Mouse (Mus musculus): ENCODE results near the gene Fbxw4. TPM values are rescaled to one million over a fixed set of nuclear protein-coding genes. Genes with fewer than 3 reads are reported as not detected.

Fbxw4 gene
- total and polyA plus RNA-seq, 3 experiments = 9.4 to 104 (median 49.8) TPM

- Histone ChIP-seq H3K4me1 (ENCODE audit: insufficient read depth, low read depth, low read length) (peaks cover 12% of the 10 kb centered on the region), H3K4me3 (ENCODE audit: low read depth, low read length) (no peak overlapping the region), H3K36me3 (replicated peaks) (peaks cover 86% of the 10 kb centered on the region), H3K27me3 (ENCODE audit: insufficient read depth, low read length) (no peaks in the 10 kb centered on the region), H3K9me3 (replicated peaks) (no peaks in the 10 kb centered on the region)
- TF ChIP-seq POLR2AphosphoS5 (IDR thresholded peaks at IDR 0.05; ENCODE audit: insufficient replicate concordance, low read depth, low read length) (no peak), GATA1 (IDR thresholded peaks at IDR 0.05; ENCODE audit: borderline replicate concordance, low read length) (no peak), TAL1 (conservative IDR thresholded peaks at IDR 0.05; ENCODE audit: low read depth, low read length) (no peak), CTCF (IDR thresholded peaks at IDR 0.05; ENCODE audit: low read depth, low read length) (no peak), GATA2 (IDR thresholded peaks at IDR 0.05; ENCODE audit: borderline replicate concordance, low read depth, low read length) (no peak)
- ATAC-seq (ENCODE audit: extremely low read depth, insufficient number of reproducible peaks, low FRiP score, poor library complexity, severe bottlenecking) (no peak), DNase-seq (ENCODE audit: low spot score) (no peak)
Observed at GRCm38 (mm10) chr19:45623710-45624109, 36.4 kb downstream of the Fbxw4 start.

GRCm38 (mm10) chr19:45622144-45622543, 38.0 kb downstream of the Fbxw4 start:
- peaks cover 26% of the 10 kb centered on the region for H3K4me1 ChIP-seq (ENCODE audit: insufficient read depth, low read depth, low read length)
- ATAC-seq (ENCODE audit: extremely low read depth, insufficient number of reproducible peaks, low FRiP score, poor library complexity, severe bottlenecking) (no peak), DNase-seq (ENCODE audit: low spot score) (no peak)
- no peak for TF ChIP-seq GATA2 (IDR thresholded peaks at IDR 0.05; ENCODE audit: borderline replicate concordance, low read depth, low read length)
- TF ChIP-seq CTCF (IDR thresholded peaks at IDR 0.05; ENCODE audit: low read depth, low read length) = no peak
- no peak for TF ChIP-seq TAL1 (conservative IDR thresholded peaks at IDR 0.05; ENCODE audit: low read depth, low read length)
- no peak for TF ChIP-seq POLR2AphosphoS5 (IDR thresholded peaks at IDR 0.05; ENCODE audit: insufficient replicate concordance, low read depth, low read length)
- TF ChIP-seq GATA1 (IDR thresholded peaks at IDR 0.05; ENCODE audit: borderline replicate concordance, low read length) = no peak
- H3K4me3 ChIP-seq (ENCODE audit: low read depth, low read length) = no peak overlapping the region
- no peaks in the 10 kb centered on the region for H3K27me3 ChIP-seq (ENCODE audit: insufficient read depth, low read length)
- no peaks in the 10 kb centered on the region for H3K9me3 ChIP-seq (replicated peaks)
- peaks cover 88% of the 10 kb centered on the region for H3K36me3 ChIP-seq (replicated peaks)

GRCm38 (mm10) chr19:45621061-45621460, 39.1 kb downstream of the Fbxw4 start:
- H3K36me3 ChIP-seq (replicated peaks) = peaks cover 84% of the 10 kb centered on the region
- ATAC-seq (ENCODE audit: extremely low read depth, insufficient number of reproducible peaks, low FRiP score, poor library complexity, severe bottlenecking) = no peak

GRCm38 (mm10) chr19:45619744-45620501, 40.2 kb downstream of the Fbxw4 start:
- Histone ChIP-seq H3K4me3 (ENCODE audit: low read depth, low read length) (no peak overlapping the region), H3K4me1 (ENCODE audit: insufficient read depth, low read depth, low read length) (peaks cover 44% of the 10 kb centered on the region), H3K36me3 (replicated peaks) (peaks cover 88% of the 10 kb centered on the region), H3K27me3 (ENCODE audit: insufficient read depth, low read length) (no peaks in the 10 kb centered on the region), H3K9me3 (replicated peaks) (no peaks in the 10 kb centered on the region)
- TF ChIP-seq TAL1 (conservative IDR thresholded peaks at IDR 0.05; ENCODE audit: low read depth, low read length) (no peak), GATA1 (IDR thresholded peaks at IDR 0.05; ENCODE audit: borderline replicate concordance, low read length) (no peak), GATA2 (IDR thresholded peaks at IDR 0.05; ENCODE audit: borderline replicate concordance, low read depth, low read length) (no peak), POLR2AphosphoS5 (IDR thresholded peaks at IDR 0.05; ENCODE audit: insufficient replicate concordance, low read depth, low read length) (no peak), CTCF (IDR thresholded peaks at IDR 0.05; ENCODE audit: low read depth, low read length) (no peak)
- ATAC-seq (ENCODE audit: extremely low read depth, insufficient number of reproducible peaks, low FRiP score, poor library complexity, severe bottlenecking) = no peak
- DNase-seq (ENCODE audit: low spot score) = no peak

More at GRCm38 (mm10) chr19:45621061-45621460, 39.1 kb downstream of the Fbxw4 start:
- Histone ChIP-seq H3K9me3 (replicated peaks) (no peaks in the 10 kb centered on the region), H3K4me3 (ENCODE audit: low read depth, low read length) (no peak overlapping the region), H3K4me1 (ENCODE audit: insufficient read depth, low read depth, low read length) (peaks cover 33% of the 10 kb centered on the region), H3K27me3 (ENCODE audit: insufficient read depth, low read length) (no peaks in the 10 kb centered on the region)
- DNase-seq (ENCODE audit: low spot score) = no peak
- TF ChIP-seq CTCF (IDR thresholded peaks at IDR 0.05; ENCODE audit: low read depth, low read length) (no peak), GATA2 (IDR thresholded peaks at IDR 0.05; ENCODE audit: borderline replicate concordance, low read depth, low read length) (no peak), GATA1 (IDR thresholded peaks at IDR 0.05; ENCODE audit: borderline replicate concordance, low read length) (no peak)

- peaks cover 84% of the 10 kb centered on the region for H3K36me3 ChIP-seq (replicated peaks)
Observed at GRCm38 (mm10) chr19:45618184-45618583, 41.9 kb downstream of the Fbxw4 start.

GRCm38 (mm10) chr19:45616735-45617134, 43.4 kb downstream of the Fbxw4 start:
- H3K9me3 ChIP-seq (replicated peaks) = no peaks in the 10 kb centered on the region
- DNase-seq (ENCODE audit: low spot score) (no peak), ATAC-seq (ENCODE audit: extremely low read depth, insufficient number of reproducible peaks, low FRiP score, poor library complexity, severe bottlenecking) (no peak)
- TF ChIP-seq GATA2 (IDR thresholded peaks at IDR 0.05; ENCODE audit: borderline replicate concordance, low read depth, low read length) = no peak
- TF ChIP-seq GATA1 (IDR thresholded peaks at IDR 0.05; ENCODE audit: borderline replicate concordance, low read length) = no peak
- TF ChIP-seq POLR2AphosphoS5 (IDR thresholded peaks at IDR 0.05; ENCODE audit: insufficient replicate concordance, low read depth, low read length) = no peak
- no peak for TF ChIP-seq TAL1 (conservative IDR thresholded peaks at IDR 0.05; ENCODE audit: low read depth, low read length)
- TF ChIP-seq CTCF (IDR thresholded peaks at IDR 0.05; ENCODE audit: low read depth, low read length) = no peak
- no peaks in the 10 kb centered on the region for H3K27me3 ChIP-seq (ENCODE audit: insufficient read depth, low read length)
- H3K4me1 ChIP-seq (ENCODE audit: insufficient read depth, low read depth, low read length) = peaks cover 55% of the 10 kb centered on the region
- peaks cover 84% of the 10 kb centered on the region for H3K36me3 ChIP-seq (replicated peaks)
- no peak overlapping the region for H3K4me3 ChIP-seq (ENCODE audit: low read depth, low read length)

More at GRCm38 (mm10) chr19:45618184-45618583, 41.9 kb downstream of the Fbxw4 start:
- no peak for TF ChIP-seq POLR2AphosphoS5 (IDR thresholded peaks at IDR 0.05; ENCODE audit: insufficient replicate concordance, low read depth, low read length)
- TF ChIP-seq GATA1 (IDR thresholded peaks at IDR 0.05; ENCODE audit: borderline replicate concordance, low read length) = no peak
- TF ChIP-seq TAL1 (conservative IDR thresholded peaks at IDR 0.05; ENCODE audit: low read depth, low read length) = no peak
- TF ChIP-seq CTCF (IDR thresholded peaks at IDR 0.05; ENCODE audit: low read depth, low read length) = no peak
- no peak for TF ChIP-seq GATA2 (IDR thresholded peaks at IDR 0.05; ENCODE audit: borderline replicate concordance, low read depth, low read length)
- no peaks in the 10 kb centered on the region for H3K27me3 ChIP-seq (ENCODE audit: insufficient read depth, low read length)
- H3K4me3 ChIP-seq (ENCODE audit: low read depth, low read length) = no peak overlapping the region; the same call in 1 of the 2 replicates
- DNase-seq (ENCODE audit: low spot score) (no peak), ATAC-seq (ENCODE audit: extremely low read depth, insufficient number of reproducible peaks, low FRiP score, poor library complexity, severe bottlenecking) (no peak)
- no peaks in the 10 kb centered on the region for H3K9me3 ChIP-seq (replicated peaks)
- H3K4me1 ChIP-seq (ENCODE audit: insufficient read depth, low read depth, low read length) = peaks cover 55% of the 10 kb centered on the region
